In the genomic region with DNA sequence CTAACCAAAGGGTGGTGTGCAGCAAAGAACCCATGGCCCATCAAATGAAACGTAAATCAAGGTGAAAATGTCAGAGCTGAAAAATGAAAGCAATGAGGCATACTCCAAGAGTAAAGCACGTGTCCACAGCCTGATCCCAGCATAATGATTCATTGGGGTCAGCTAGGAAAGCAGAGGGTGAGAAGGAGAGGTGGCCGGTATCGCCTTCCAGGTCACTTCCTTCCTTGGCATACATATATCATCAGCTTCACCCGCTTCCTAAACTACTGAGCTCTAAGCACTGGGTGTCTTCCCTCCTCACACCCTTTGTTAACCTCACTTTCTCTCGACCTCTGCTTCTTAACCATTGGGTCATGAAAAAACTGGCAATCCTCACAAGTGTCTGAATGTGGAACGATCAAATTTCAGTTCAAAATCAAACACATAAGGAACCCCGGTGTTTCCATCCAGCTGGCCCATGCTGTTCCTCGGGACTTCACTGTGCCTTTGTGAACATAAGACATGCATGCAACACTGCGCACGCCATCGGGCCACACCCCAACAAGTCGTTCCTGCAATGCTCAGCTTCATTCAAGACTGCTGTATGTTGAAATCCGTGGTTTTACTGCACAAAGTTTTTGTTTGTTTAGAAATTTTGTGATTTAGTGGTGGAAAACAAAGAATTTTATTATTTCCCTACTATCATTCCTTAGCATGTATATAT, we compare ENCODE assay signal across 23 mouse cellular contexts.
DNase-seq lines count a peak whose midpoint lies in the region; ATAC-seq and TF ChIP-seq lines count a peak whose summit lies in the region.
"Had no signal": no experiment of that assay in that cellular context is flagged by ENCODE, and none has a peak within 500 bp of the region (broad histone marks: within the 10 kb centered on the region; RNA-seq: fewer than 3 reads in every experiment).

No protein-coding gene starts in this region.

- H3K36me3 ChIP-seq in kidney, postnatal 0 days (ENCODE audit: insufficient read depth, low read length) = no peaks in the 10 kb centered on the region
- H3K36me3 ChIP-seq: forebrain, embryonic 10.5 days; G1E; heart, embryonic 12.5 days; hindbrain, embryonic 10.5 days had no signal

- no peak overlapping the region for H3K27ac ChIP-seq in kidney, postnatal 0 days
- H3K27ac ChIP-seq: embryonic facial prominence, embryonic 15.5 days; forebrain, embryonic 10.5 days; gastrocnemius, adult 2 months; hindbrain, embryonic 10.5 days; hindbrain, embryonic 14.5 days had no signal

- H3K9ac ChIP-seq in kidney, postnatal 0 days (ENCODE audit: low read depth, low read length) = no peak overlapping the region
- H3K9ac ChIP-seq: embryonic facial prominence, embryonic 15.5 days; heart, embryonic 12.5 days; hindbrain, embryonic 14.5 days had no signal

- H3K4me1 ChIP-seq in kidney, postnatal 0 days (replicated peaks; ENCODE audit: insufficient read depth, low read length) = peaks cover 5% of the 10 kb centered on the region

- no peak for ATAC-seq in kidney, postnatal 0 days (replicated peaks; ENCODE audit: low FRiP score, low read depth)
- ATAC-seq: CD4-positive, CD25-positive, alpha-beta regulatory T cell, adult 4 months; forebrain, embryonic 14.5 days had no signal

- H3K4me2 ChIP-seq in kidney, postnatal 0 days (ENCODE audit: low read length) = no peak overlapping the region
- H3K4me2 ChIP-seq: embryonic facial prominence, embryonic 15.5 days; heart, embryonic 12.5 days; hindbrain, embryonic 14.5 days had no signal

- H3K27me3 ChIP-seq in kidney, postnatal 0 days (ENCODE audit: insufficient read depth, low read length) = no peaks in the 10 kb centered on the region
- H3K27me3 ChIP-seq: embryonic facial prominence, embryonic 15.5 days; heart, embryonic 12.5 days had no signal

- WGBS in kidney, postnatal 0 days = 29% methylated on average over 14 of the region's 14 CpGs

- no peak overlapping the region for H3K4me3 ChIP-seq in kidney, postnatal 0 days (replicated peaks; ENCODE audit: low read depth, low read length)
- H3K4me3 ChIP-seq: embryonic facial prominence, embryonic 15.5 days; erythroblast, embryonic 14.5 days; forebrain, embryonic 10.5 days; gastrocnemius, adult 2 months; heart, embryonic 12.5 days; hindbrain, embryonic 10.5 days had no signal

- no peaks in the 10 kb centered on the region for H3K9me3 ChIP-seq in kidney, postnatal 0 days (replicated peaks; ENCODE audit: low read length)
- H3K9me3 ChIP-seq: embryonic facial prominence, embryonic 15.5 days; forebrain, embryonic 10.5 days; G1E; heart, embryonic 12.5 days; hindbrain, embryonic 10.5 days had no signal

- no peak for TF ChIP-seq CTCF in kidney, postnatal 0 days (IDR thresholded peaks at IDR 0.05; ENCODE audit: low read depth)

- DNase-seq in adrenal gland, adult 2 months = peak; percentile 19
- DNase-seq in adrenal gland, adult 8-10 months = no peak
- peak; percentile 36 for DNase-seq in kidney, adult 9 months
- DNase-seq in kidney, postnatal 14 days = no peak
- peak; percentile 55 for DNase-seq in kidney, postnatal 0 days (ENCODE audit: low spot score)
- DNase-seq in kidney, postnatal 36 days = no peak
- no peak for DNase-seq in right cerebral cortex, postnatal 14 days
- DNase-seq: adrenal gland, postnatal 25 days; B cell, adult 2 months; cerebellum, adult 18-20 months; cerebellum, adult 9-11 months; cerebellum, postnatal 36 days; gastrocnemius, adult 2 months; gastrocnemius, postnatal 25 days had no signal

Comparison
In these comparisons a context has a peak if more than half of its experiments do, and no peak if none do; other contexts are left out.
1. DNase-seq: peak in adrenal gland, adult 2 months (single experiment), kidney, adult 9 months (single experiment) and kidney, postnatal 0 days (single experiment); none in adrenal gland, adult 8-10 months (single experiment), kidney, postnatal 14 days (single experiment), kidney, postnatal 36 days (0 of 2) and right cerebral cortex, postnatal 14 days (single experiment).